Comparison of ENCODE assay signal across 23 mouse cellular contexts in the genomic region with DNA sequence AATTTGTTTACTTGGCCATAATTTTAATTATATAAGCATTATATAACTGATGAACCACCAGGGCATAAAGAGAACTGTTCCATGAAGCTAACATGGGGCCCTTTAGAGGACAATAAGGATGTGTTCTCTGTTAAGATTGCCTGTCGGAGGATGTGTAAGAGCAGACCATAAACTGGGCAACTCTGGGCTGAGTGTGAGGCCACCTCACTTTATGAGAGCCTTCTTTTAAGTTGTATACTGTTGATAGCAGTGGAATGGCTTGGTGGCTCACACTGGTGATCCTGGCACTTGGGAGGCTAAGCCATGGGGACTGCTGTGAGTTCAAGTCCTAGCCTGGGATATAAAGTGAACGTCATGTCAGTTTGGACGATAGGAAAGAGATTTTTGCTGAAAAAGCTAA.
DNase-seq lines count a peak whose midpoint lies in the region; ATAC-seq lines count a peak whose summit lies in the region.
"Had no signal": no experiment of that assay in that cellular context is flagged by ENCODE, and none has a peak within 500 bp of the region (broad histone marks: within the 10 kb centered on the region; RNA-seq: fewer than 3 reads in every experiment).

No protein-coding gene starts in this region.

- H3K4me2 ChIP-seq in intestine, embryonic 14.5 days (ENCODE audit: low read length), result no peak overlapping the region
- H3K4me2 ChIP-seq in intestine, embryonic 15.5 days (replicated peaks), result no peak overlapping the region
- H3K4me2 ChIP-seq: embryonic facial prominence, embryonic 12.5 days; forebrain, embryonic 13.5 days; forebrain, embryonic 15.5 days had no signal

- H3K9me3 ChIP-seq in intestine, embryonic 14.5 days (ENCODE audit: control insufficient read depth, low read length), result no peaks in the 10 kb centered on the region
- H3K9me3 ChIP-seq in intestine, embryonic 15.5 days, result no peaks in the 10 kb centered on the region
- H3K9me3 ChIP-seq: embryonic facial prominence, embryonic 10.5 days; embryonic facial prominence, embryonic 12.5 days; forebrain, embryonic 13.5 days; forebrain, embryonic 15.5 days; G1E had no signal

- peak; percentile 80 for DNase-seq in heart, adult 11 months
- DNase-seq in heart, postnatal 25 days (ENCODE audit: low spot score), result no peak
- peak; percentile 46 for DNase-seq in intestine, embryonic 14.5 days (ENCODE audit: low spot score)
- no peak for DNase-seq in gastrocnemius, adult 8-10 months (ENCODE audit: low spot score in 2 of 2)
- DNase-seq: adrenal gland, adult 8-10 months; adrenal gland, postnatal 14 days; adrenal gland, postnatal 36 days; B cell, adult 2 months; cerebellum, adult 11-12 months; cerebellum, adult 2 months; cerebellum, adult 9-10 months; cerebellum, postnatal 10 days; cerebellum, postnatal 25 days had no signal

- H3K36me3 ChIP-seq in intestine, embryonic 14.5 days (ENCODE audit: control insufficient read depth, insufficient read depth, low read length), result no peaks in the 10 kb centered on the region
- no peaks in the 10 kb centered on the region for H3K36me3 ChIP-seq in intestine, embryonic 15.5 days
- H3K36me3 ChIP-seq: embryonic facial prominence, embryonic 10.5 days; embryonic facial prominence, embryonic 12.5 days; forebrain, embryonic 15.5 days; G1E had no signal

- no peak for ATAC-seq in intestine, embryonic 14.5 days (replicated peaks; ENCODE audit: low FRiP score, low TSS enrichment, low read depth)
- ATAC-seq in intestine, embryonic 15.5 days, result no peak
- ATAC-seq: activated CD4-positive, CD25-positive, alpha-beta regulatory T cell, adult 4 months; CD4-positive, CD25-positive, alpha-beta regulatory T cell, adult 4 months; forebrain, embryonic 13.5 days; forebrain, embryonic 15.5 days; Patski had no signal

- H3K9ac ChIP-seq in intestine, embryonic 14.5 days (ENCODE audit: low read length), result no peak overlapping the region
- H3K9ac ChIP-seq in intestine, embryonic 15.5 days, result no peak overlapping the region
- H3K9ac ChIP-seq: embryonic facial prominence, embryonic 12.5 days; forebrain, embryonic 13.5 days; forebrain, embryonic 15.5 days had no signal

- no peak overlapping the region for H3K4me3 ChIP-seq in intestine, embryonic 14.5 days (ENCODE audit: low read depth, low read length)
- no peak overlapping the region for H3K4me3 ChIP-seq in intestine, embryonic 15.5 days (replicated peaks)
- H3K4me3 ChIP-seq: embryonic facial prominence, embryonic 10.5 days; embryonic facial prominence, embryonic 12.5 days; forebrain, embryonic 13.5 days; forebrain, embryonic 15.5 days had no signal

- 84% methylated on average over 3 of the region's 3 CpGs for WGBS in intestine, embryonic 14.5 days
- 91% methylated on average over 3 of the region's 3 CpGs for WGBS in intestine, embryonic 15.5 days

- H3K27me3 ChIP-seq in intestine, embryonic 14.5 days (replicated peaks; ENCODE audit: control insufficient read depth, insufficient read depth, low read length), result no peaks in the 10 kb centered on the region
- no peaks in the 10 kb centered on the region for H3K27me3 ChIP-seq in intestine, embryonic 15.5 days (replicated peaks)
- H3K27me3 ChIP-seq: CH12.LX; embryonic facial prominence, embryonic 12.5 days; forebrain, embryonic 13.5 days; forebrain, embryonic 15.5 days; Patski had no signal

- no peaks in the 10 kb centered on the region for H3K4me1 ChIP-seq in intestine, embryonic 14.5 days (replicated peaks; ENCODE audit: control insufficient read depth, insufficient read depth, low read length)
- no peaks in the 10 kb centered on the region for H3K4me1 ChIP-seq in intestine, embryonic 15.5 days (replicated peaks)
- H3K4me1 ChIP-seq: forebrain, embryonic 15.5 days had no signal

- no peak overlapping the region for H3K27ac ChIP-seq in intestine, embryonic 14.5 days (ENCODE audit: low read depth)
- H3K27ac ChIP-seq in intestine, embryonic 15.5 days, result no peak overlapping the region
- H3K27ac ChIP-seq: embryonic facial prominence, embryonic 10.5 days; embryonic facial prominence, embryonic 12.5 days; forebrain, embryonic 13.5 days; forebrain, embryonic 15.5 days had no signal

- intact Hi-C loops in heart, postnatal 25 days (cut with DNase I), result no loop called here

Comparison
In these comparisons a context has a peak if more than half of its experiments do, and no peak if none do; other contexts are left out.
1. DNase-seq: peak in heart, adult 11 months (single experiment) and intestine, embryonic 14.5 days (single experiment); none in heart, postnatal 25 days (single experiment) and gastrocnemius, adult 8-10 months (0 of 2).